Comparison of ENCODE assay signal across 11 mouse cellular contexts in genomic region chr10:61232858-61233567, GRCm38 (mm10). TPM values are rescaled to one million over a fixed set of nuclear protein-coding genes. Genes with fewer than 3 reads are reported as not detected.
DNase-seq lines count a peak whose midpoint lies in the region; ATAC-seq and TF ChIP-seq lines count a peak whose summit lies in the region.
"Had no signal": no experiment of that assay in that cellular context is flagged by ENCODE, and none has a peak within 500 bp of the region (broad histone marks: within the 10 kb centered on the region; RNA-seq: fewer than 3 reads in every experiment).

No protein-coding gene starts in this region.

- no peak overlapping the region for H3K9ac ChIP-seq in hindbrain, postnatal 0 days (replicated peaks; ENCODE audit: low read length)
- H3K9ac ChIP-seq in hindbrain, embryonic 14.5 days = no peak overlapping the region
- no peak overlapping the region for H3K9ac ChIP-seq in intestine, postnatal 0 days (ENCODE audit: low read depth, low read length)
- H3K9ac ChIP-seq: heart, embryonic 13.5 days had no signal

- no peak overlapping the region for H3K4me3 ChIP-seq in hindbrain, postnatal 0 days (ENCODE audit: low read length)
- H3K4me3 ChIP-seq in hindbrain, embryonic 14.5 days (replicated peaks; ENCODE audit: low read length) = no peak overlapping the region
- H3K4me3 ChIP-seq in intestine, postnatal 0 days (ENCODE audit: low read depth, low read length) = no peak overlapping the region
- H3K4me3 ChIP-seq: heart, embryonic 13.5 days had no signal

- no peaks in the 10 kb centered on the region for H3K36me3 ChIP-seq in hindbrain, postnatal 0 days (ENCODE audit: insufficient read depth, low read length)
- no peaks in the 10 kb centered on the region for H3K36me3 ChIP-seq in hindbrain, embryonic 14.5 days (replicated peaks; ENCODE audit: control insufficient read depth, insufficient read depth)
- H3K36me3 ChIP-seq in intestine, postnatal 0 days (ENCODE audit: control insufficient read depth, insufficient read depth) = no peaks in the 10 kb centered on the region
- H3K36me3 ChIP-seq: heart, embryonic 13.5 days had no signal

- no peak overlapping the region for H3K27ac ChIP-seq in hindbrain, postnatal 0 days
- no peak overlapping the region for H3K27ac ChIP-seq in hindbrain, embryonic 14.5 days
- no peak overlapping the region for H3K27ac ChIP-seq in intestine, postnatal 0 days (ENCODE audit: low read depth, low read length)
- H3K27ac ChIP-seq: heart, embryonic 13.5 days had no signal

- no peaks in the 10 kb centered on the region for H3K27me3 ChIP-seq in hindbrain, postnatal 0 days (ENCODE audit: insufficient read depth, low read length)
- H3K27me3 ChIP-seq in hindbrain, embryonic 14.5 days (ENCODE audit: control insufficient read depth, insufficient read depth, low read length) = no peaks in the 10 kb centered on the region
- no peaks in the 10 kb centered on the region for H3K27me3 ChIP-seq in intestine, postnatal 0 days (replicated peaks; ENCODE audit: control insufficient read depth, insufficient read depth, low read length)

- no peak overlapping the region for H3K4me2 ChIP-seq in hindbrain, postnatal 0 days (ENCODE audit: low read depth, low read length)
- H3K4me2 ChIP-seq in hindbrain, embryonic 14.5 days (replicated peaks) = no peak overlapping the region
- H3K4me2 ChIP-seq in intestine, postnatal 0 days (replicated peaks; ENCODE audit: low read depth) = no peak overlapping the region
- H3K4me2 ChIP-seq: heart, embryonic 13.5 days had no signal

- DNase-seq in hindbrain, postnatal 0 days (ENCODE audit: low spot score) = peak; percentile 50
- no peak for DNase-seq in hindbrain, embryonic 14.5 days (ENCODE audit: low spot score)
- peak; percentile 10 for DNase-seq in adipocyte (ENCODE audit: low spot score)
- DNase-seq in thymus, adult 18-20 months = peak; percentile 66 to 87
- DNase-seq in ovary, postnatal 10 days (ENCODE audit: low spot score) = no peak
- no peak for DNase-seq in left cerebral cortex, adult 9 months (ENCODE audit: low spot score in 2 of 2)
- DNase-seq: kidney, postnatal 4 days; liver had no signal

- TF ChIP-seq CTCF in hindbrain, postnatal 0 days (IDR thresholded peaks at IDR 0.05; ENCODE audit: low read depth) = no peak
- TF ChIP-seq CTCF in intestine, postnatal 0 days (IDR thresholded peaks at IDR 0.05; ENCODE audit: low read depth) = no peak

- WGBS in hindbrain, postnatal 0 days = 38% methylated on average over 7 of the region's 7 CpGs
- WGBS in hindbrain, embryonic 14.5 days = 45% methylated on average over 7 of the region's 7 CpGs
- 38% methylated on average over 7 of the region's 7 CpGs for WGBS in intestine, postnatal 0 days

- H3K4me1 ChIP-seq in hindbrain, postnatal 0 days (ENCODE audit: insufficient read depth, low read length) = no peaks in the 10 kb centered on the region
- H3K4me1 ChIP-seq in hindbrain, embryonic 14.5 days (replicated peaks; ENCODE audit: control insufficient read depth, insufficient read depth, low read length) = no peaks in the 10 kb centered on the region
- H3K4me1 ChIP-seq in intestine, postnatal 0 days (replicated peaks; ENCODE audit: control insufficient read depth, insufficient read depth, low read length) = no peaks in the 10 kb centered on the region
- H3K4me1 ChIP-seq: heart, embryonic 13.5 days had no signal

- ATAC-seq in hindbrain, postnatal 0 days = peak; percentile 78
- no peak for ATAC-seq in hindbrain, embryonic 14.5 days (ENCODE audit: low FRiP score)
- ATAC-seq in intestine, postnatal 0 days = peak; percentile 52
- no peak for ATAC-seq in megakaryocyte-erythroid progenitor cell, adult 5-6 weeks (replicated peaks; ENCODE audit: low FRiP score, low TSS enrichment, poor library complexity, severe bottlenecking)

- H3K9me3 ChIP-seq in hindbrain, postnatal 0 days (ENCODE audit: low read length) = no peaks in the 10 kb centered on the region
- no peaks in the 10 kb centered on the region for H3K9me3 ChIP-seq in hindbrain, embryonic 14.5 days (ENCODE audit: control insufficient read depth, low read length)
- no peaks in the 10 kb centered on the region for H3K9me3 ChIP-seq in intestine, postnatal 0 days (ENCODE audit: control insufficient read depth)
- H3K9me3 ChIP-seq: heart, embryonic 13.5 days had no signal

RNA-seq across cellular contexts. Expression of gene Adamts14, which starts 40.2 kb away (rescaled TPM):
- 1.5 and 1.8 TPM in 2 replicates for total RNA-seq in hindbrain, postnatal 0 days (2014; rRNA removed)
- 0.36 and 0.37 TPM in 2 replicates for polyA plus RNA-seq in hindbrain, postnatal 0 days (2015; fragmentation: Nextera tagmentation; extraction: Ambion mirVana)
- 0.27 and 0.36 TPM in 2 replicates for polyA plus RNA-seq in hindbrain, embryonic 14.5 days (2014; fragmentation: Nextera tagmentation; extraction: Ambion mirVana)
- polyA plus RNA-seq in intestine, postnatal 0 days (2015; fragmentation: Nextera tagmentation; extraction: Ambion mirVana) = 0.60 and 0.73 TPM in 2 replicates
- total RNA-seq in megakaryocyte-erythroid progenitor cell, adult 5-6 weeks (2014; fragmentation: Nextera tagmentation) = 2.0 TPM in 1 of 2 replicates, not detected in the other
- 1.6 TPM in 1 of 2 replicates, not detected in the other for total RNA-seq in megakaryocyte-erythroid progenitor cell, adult 5-6 weeks (2017)

Comparison
In these comparisons a context has a peak if more than half of its experiments do, and no peak if none do; other contexts are left out.
1. ATAC-seq: peak in hindbrain, postnatal 0 days (single experiment) and intestine, postnatal 0 days (single experiment); none in hindbrain, embryonic 14.5 days (single experiment) and megakaryocyte-erythroid progenitor cell, adult 5-6 weeks (single experiment).
2. DNase-seq: peak in hindbrain, postnatal 0 days (single experiment), adipocyte (single experiment) and thymus, adult 18-20 months (2 of 2); none in hindbrain, embryonic 14.5 days (single experiment), ovary, postnatal 10 days (single experiment) and left cerebral cortex, adult 9 months (0 of 2).